Mouse (Mus musculus) lung, postnatal 0 days (tissue): Measurements from ENCODE around the gene Rhod. TPM values are rescaled to one million over a fixed set of nuclear protein-coding genes. Genes with fewer than 3 reads are reported as not detected.

Experiments
- ATAC-seq: fragments of 200-750 bp; cut with Nextera tagmentation; 2 replicates; pipeline ENCODE4 v1.8.0; 2017; ENCODE audit warnings: moderate library complexity
- DNase-seq: peaks from one replicate; pipeline ENCODE4 v3.0.0-alpha.2; 2016; ENCODE audit warnings: low spot score
- H3K27ac ChIP-seq: fragments of 300-500 bp; sonication (generic); 2 replicates; pipeline ENCODE4 v1.5.1; 2014; ENCODE audit warnings: antibody characterized with exemption, mild to moderate bottlenecking, low read length, mixed read lengths
- H3K27me3 ChIP-seq: fragments of 300-500 bp; sonication (generic); replicated peaks from 2 replicates; pipeline ENCODE4 v1.6.1; 2014; ENCODE audit warnings: low read length, mixed read lengths; ENCODE audit not compliant: insufficient read depth
- H3K36me3 ChIP-seq: fragments of 300-500 bp; sonication (generic); 2 replicates; pipeline ENCODE4 v1.6.1; 2014; ENCODE audit warnings: low read length, mixed read lengths; ENCODE audit not compliant: insufficient read depth
- H3K4me1 ChIP-seq: fragments of 300-500 bp; sonication (generic); 2 replicates; pipeline ENCODE4 v1.6.1; 2014; ENCODE audit warnings: antibody characterized with exemption, low read depth, low read length, mixed read lengths; ENCODE audit not compliant: insufficient read depth
- H3K4me2 ChIP-seq: fragments of 300-500 bp; sonication (generic); replicated peaks from 2 replicates; pipeline ENCODE4 v1.6.1; 2014; ENCODE audit warnings: low read depth, mild to moderate bottlenecking, low read length, moderate library complexity, mixed read lengths
- H3K4me3 ChIP-seq: fragments of 300-500 bp; sonication (generic); 2 replicates; pipeline ENCODE4 v1.5.1; 2014; ENCODE audit warnings: low read depth, low read length
- H3K9ac ChIP-seq: fragments of 300-500 bp; sonication (generic); replicated peaks from 2 replicates; pipeline ENCODE4 v1.6.1; 2014; ENCODE audit warnings: low read depth, mild to moderate bottlenecking
- H3K9me3 ChIP-seq: fragments of 300-500 bp; sonication (generic); 2 replicates; pipeline ENCODE4 v1.6.1; 2016; ENCODE audit warnings: low read length, mixed read lengths
- CTCF ChIP-seq: IDR thresholded peaks from 2 replicates; pipeline ENCODE4 v1.5.1; 2016; ENCODE audit warnings: antibody characterized with exemption, mild to moderate bottlenecking
- EP300 ChIP-seq: IDR thresholded peaks from 2 replicates; pipeline ENCODE4 v1.6.1; 2016; ENCODE audit warnings: antibody characterized with exemption, mild to moderate bottlenecking, control low read depth
- WGBS: fragments of 180-500 bp; shearing (Covaris S2); extraction: QIAGEN DNeasy Blood & Tissue Kit; methylation state at CpG from one replicate; pipeline ENCODE4 v1.1.7; 2014; 5-methylcytosine and 5-hydroxymethylcytosine counted together
- polyA plus RNA-seq: library from polyadenylated mRNA; unstranded; fragments of >200 nt; fragmentation: Nextera tagmentation; extraction: Ambion mirVana; gene quantifications from 2 replicates; pipeline ENCODE4 v1.2.1, GENCODE M21; 2015

Rhod gene
- polyA plus RNA-seq, 1 experiment from 2014 or later: 25.0 TPM

DNA sequence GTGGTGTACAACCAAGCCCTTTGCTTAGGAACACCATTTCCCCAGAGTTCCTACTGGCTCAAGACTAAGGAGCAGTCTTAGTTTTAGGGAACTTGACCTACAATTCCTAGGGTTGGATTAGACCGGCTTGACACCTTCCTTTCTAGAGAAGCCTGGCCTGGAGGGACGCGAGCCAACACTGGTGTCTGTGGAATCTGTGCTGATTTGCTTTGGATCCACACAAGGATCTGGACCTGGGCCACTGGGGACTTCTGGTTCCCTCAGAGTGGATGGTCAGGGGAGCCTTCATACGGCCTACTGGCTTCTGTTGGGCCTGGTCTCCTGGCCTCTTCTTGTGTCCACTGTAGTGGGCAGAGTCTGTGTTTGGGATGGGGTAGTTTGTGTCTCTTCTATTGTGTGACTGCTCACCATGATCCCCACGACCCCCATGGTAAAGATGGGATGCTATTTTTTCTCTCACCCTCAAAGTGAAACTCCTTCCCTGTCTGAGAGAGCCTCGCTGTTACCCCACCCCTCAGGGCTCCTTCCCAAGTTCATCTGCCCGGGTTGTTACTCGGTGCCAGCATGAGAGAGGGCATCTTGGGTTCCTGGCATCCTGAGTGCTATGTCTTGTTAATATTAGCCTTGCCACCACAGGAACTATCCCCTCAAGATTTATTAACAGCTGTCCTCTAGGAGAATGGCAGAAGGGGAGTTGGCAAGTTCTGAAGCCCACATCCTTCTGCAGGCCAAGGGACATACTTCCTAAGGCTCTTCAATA lies 7.6 kb upstream of the Rhod start:
- no peaks in the 10 kb centered on the region for H3K4me1 ChIP-seq
- WGBS: 85% methylated on average over 8 of the region's 8 CpGs
- no peaks in the 10 kb centered on the region for H3K36me3 ChIP-seq
- H3K27me3 ChIP-seq: no peaks in the 10 kb centered on the region
- H3K4me3 ChIP-seq: no peak overlapping the region
- ATAC-seq (no peak), DNase-seq (no peak)
- H3K9me3 ChIP-seq: no peaks in the 10 kb centered on the region
- no peak overlapping the region for H3K9ac ChIP-seq
- TF ChIP-seq CTCF (no peak), EP300 (no peak)
- H3K4me2 ChIP-seq: no peak overlapping the region
- H3K27ac ChIP-seq: no peak overlapping the region

DNA sequence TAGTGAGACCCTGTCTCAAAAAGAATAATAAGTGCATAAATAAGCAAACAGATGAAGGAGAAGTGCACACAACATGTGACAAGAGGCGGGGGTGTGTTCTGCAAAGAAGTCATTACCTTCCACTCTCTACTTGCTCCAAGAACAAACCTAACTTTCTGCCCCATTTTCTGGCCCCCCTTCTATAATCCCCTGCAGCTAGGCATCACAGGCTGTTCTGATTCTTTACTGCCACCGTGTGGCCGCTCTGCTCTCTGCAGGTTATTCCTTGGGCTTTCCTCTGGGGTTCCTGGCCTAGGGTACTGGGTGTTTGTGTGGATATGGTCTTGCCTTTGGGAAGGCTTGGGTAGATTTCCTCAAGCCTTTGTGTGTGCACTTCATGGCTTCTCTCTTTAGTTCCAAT lies 3.2 kb upstream of the Rhod start:
- H3K4me3 ChIP-seq: no peak overlapping the region
- ATAC-seq (peak; percentile 23; the same call in 1 of the 2 replicates), DNase-seq (peak; percentile 80)
- H3K27me3 ChIP-seq: no peaks in the 10 kb centered on the region
- H3K27ac ChIP-seq: peak overlapping the region; percentile 48
- H3K36me3 ChIP-seq: no peaks in the 10 kb centered on the region
- no peak overlapping the region for H3K9ac ChIP-seq
- no peaks in the 10 kb centered on the region for H3K9me3 ChIP-seq
- H3K4me2 ChIP-seq: no peak overlapping the region
- peak; percentile 91 for TF ChIP-seq CTCF
- TF ChIP-seq EP300: no peak
- peaks cover 17% of the 10 kb centered on the region for H3K4me1 ChIP-seq
- WGBS: 6% methylated on average over 3 of the region's 3 CpGs

DNA sequence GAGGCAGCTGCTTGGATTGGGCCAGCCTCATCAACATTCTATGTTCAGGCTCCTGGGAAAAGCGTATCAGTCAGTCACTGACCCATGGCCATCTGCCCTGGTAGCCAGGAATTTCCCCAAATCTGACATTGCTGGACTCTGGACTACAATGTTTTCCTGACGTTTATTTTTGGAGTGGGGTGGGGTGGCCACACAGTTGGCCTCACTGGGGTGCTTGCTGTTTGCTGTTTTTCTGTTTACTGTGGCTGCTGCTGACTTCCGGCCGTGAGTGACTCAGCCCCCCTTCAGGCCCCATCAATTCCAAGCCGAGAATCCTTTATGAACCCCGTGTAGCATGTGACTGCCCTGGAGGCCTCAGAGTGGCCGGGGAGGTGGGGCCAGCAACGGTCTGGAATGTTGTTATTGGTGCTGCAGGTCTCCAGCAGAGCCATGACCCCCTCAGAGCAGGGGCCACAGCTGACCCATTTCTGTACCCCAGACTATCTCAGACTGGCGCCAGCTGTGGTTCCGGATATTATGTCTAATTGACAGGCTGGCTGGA lies 2.5 kb upstream of the Rhod start:
- Histone ChIP-seq H3K27me3 (no peaks in the 10 kb centered on the region), H3K4me1 (peaks cover 17% of the 10 kb centered on the region), H3K36me3 (no peaks in the 10 kb centered on the region), H3K9me3 (no peaks in the 10 kb centered on the region), H3K27ac (peak overlapping the region; percentile 68), H3K9ac (no peak overlapping the region), H3K4me3 (no peak overlapping the region), H3K4me2 (no peak overlapping the region)
- DNase-seq (peak; percentile 76), ATAC-seq (peak; percentile 71)
- TF ChIP-seq EP300 (0 out of 2 replicates have a peak, but pooled peaks have one; percentile 22), CTCF (no peak)
- 26% methylated on average over 10 of the region's 10 CpGs for WGBS

DNA sequence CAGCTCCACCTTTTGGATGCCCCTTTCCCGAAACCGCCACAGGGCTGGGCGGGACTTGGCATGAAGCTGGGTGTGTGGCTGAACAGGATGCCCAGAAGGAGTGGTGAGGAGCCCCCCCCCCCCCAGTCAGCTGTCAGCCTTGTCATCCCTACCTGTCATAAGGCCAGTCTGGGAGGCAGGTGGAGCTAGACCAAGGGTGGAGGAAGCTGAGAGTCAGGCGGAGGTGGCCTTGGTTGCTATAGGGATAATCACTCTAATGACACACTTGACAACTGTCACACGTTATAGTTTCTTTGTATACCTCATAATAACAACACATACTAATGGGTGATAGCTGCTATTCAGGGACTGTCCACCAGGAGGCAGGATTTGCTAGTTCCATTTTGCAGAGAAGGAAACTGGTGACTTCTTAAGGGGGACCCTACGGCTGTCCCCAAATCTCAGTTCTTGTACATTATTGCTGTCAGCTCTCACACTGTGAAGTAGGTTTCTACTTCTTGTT lies 1.9 kb upstream of the Rhod start:
- DNase-seq (peak; percentile 61), ATAC-seq (peak; percentile 23)
- Histone ChIP-seq H3K27ac (peak overlapping the region; percentile 68), H3K4me3 (no peak overlapping the region), H3K4me2 (no peak overlapping the region), H3K36me3 (no peaks in the 10 kb centered on the region), H3K9me3 (no peaks in the 10 kb centered on the region), H3K9ac (no peak overlapping the region), H3K4me1 (peaks cover 17% of the 10 kb centered on the region), H3K27me3 (no peaks in the 10 kb centered on the region)
- WGBS: 30% methylated on average over 6 of the region's 6 CpGs
- TF ChIP-seq EP300 (no peak), CTCF (peak; percentile 83)

DNA sequence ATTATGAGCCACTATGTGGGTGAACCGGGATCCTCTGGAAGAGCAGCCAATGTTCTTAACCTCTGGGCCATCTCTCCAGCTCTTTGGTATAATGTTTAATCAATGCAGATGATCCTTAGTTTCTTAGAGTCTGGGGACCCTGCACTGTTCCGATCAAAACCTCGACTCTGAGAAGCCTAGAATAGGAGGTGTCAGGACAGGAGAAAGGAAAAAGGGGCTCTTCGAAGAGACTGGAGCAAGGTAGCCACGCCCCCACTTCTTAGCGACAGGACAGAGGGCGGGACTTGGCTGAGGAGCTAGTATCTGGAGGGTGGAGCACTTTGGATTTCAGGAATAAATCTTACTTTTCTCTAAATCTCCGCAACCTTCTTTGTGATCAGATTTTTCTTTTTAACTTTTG lies 990 bp upstream of the Rhod start:
- no peak for TF ChIP-seq EP300
- no peak for TF ChIP-seq CTCF
- Histone ChIP-seq H3K36me3 (no peaks in the 10 kb centered on the region), H3K4me3 (no peak overlapping the region), H3K27ac (no peak overlapping the region), H3K9me3 (no peaks in the 10 kb centered on the region), H3K9ac (no peak overlapping the region), H3K4me2 (peak overlapping the region; percentile 94), H3K27me3 (no peaks in the 10 kb centered on the region), H3K4me1 (peaks cover 17% of the 10 kb centered on the region)
- 4% methylated on average over 8 of the region's 8 CpGs for WGBS
- DNase-seq: peak; percentile 90
- no peak for ATAC-seq

DNA sequence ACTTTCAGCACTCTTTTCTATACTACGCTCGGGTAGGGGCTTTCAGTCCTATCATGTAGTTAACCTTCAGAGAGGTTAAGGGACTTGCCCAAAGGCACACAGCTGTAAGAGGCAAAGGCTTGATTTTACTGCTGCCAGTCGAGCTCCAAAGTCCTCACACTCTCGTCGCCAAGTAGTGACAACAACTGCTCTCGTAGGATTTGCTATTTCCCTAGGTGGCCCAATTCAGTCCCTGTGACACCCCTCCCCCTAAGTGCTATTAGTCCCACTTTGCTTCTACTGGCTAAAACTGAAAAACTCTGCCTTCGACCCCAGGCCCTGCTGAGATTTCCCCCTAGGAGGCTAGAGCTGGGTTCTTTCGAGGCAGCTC lies 456 bp downstream of the Rhod start:
- Histone ChIP-seq H3K27ac (peak overlapping the region; percentile 15; the same call in 1 of the 2 replicates), H3K9me3 (no peaks in the 10 kb centered on the region), H3K4me1 (peaks cover 17% of the 10 kb centered on the region), H3K36me3 (no peaks in the 10 kb centered on the region), H3K4me3 (peak overlapping the region; percentile 65), H3K9ac (peak overlapping the region; percentile 58), H3K4me2 (peak overlapping the region; percentile 94), H3K27me3 (no peaks in the 10 kb centered on the region)
- TF ChIP-seq CTCF: no peak
- WGBS: 5% methylated on average over 8 of the region's 8 CpGs
- no peak for DNase-seq
- ATAC-seq: peak; percentile 1; the same call in 1 of the 2 replicates
